Mouse (Mus musculus) neutrophil, adult 5-6 weeks (primary cell): ENCODE results near the gene Phf23. TPM values are rescaled to one million over a fixed set of nuclear protein-coding genes. Genes with fewer than 3 reads are reported as not detected.

Experiments used
- ATAC-seq: fragments of 151-379, 151-347 bp; 2 replicates; pipeline ENCODE4 v1.8.0; 2017; ENCODE audit warnings: mild to moderate bottlenecking, moderate TSS enrichment; ENCODE audit not compliant: insufficient number of reproducible peaks, poor library complexity, low FRiP score, severe bottlenecking; ENCODE audit errors: extremely low read depth
- total RNA-seq: library from RNA; stranded (forward); fragments of 200-1000 nt; gene quantifications from 2 replicates; pipeline ENCODE4 v1.2.3, GENCODE M21; 2017

The Phf23 gene
- total RNA-seq, 1 experiment from 2014 or later: 74.4 TPM

GRCm38 (mm10) chr11:70031321-70031670 lies 35.7 kb downstream of the Phf23 start:
- ATAC-seq: no peak

- ATAC-seq: no peak
Measured at GRCm38 (mm10) chr11:70038174-70038573, 42.6 kb downstream of the Phf23 start.

GRCm38 (mm10) chr11:70039631-70040030 lies 44.1 kb downstream of the Phf23 start:
- ATAC-seq: no peak

GRCm38 (mm10) chr11:70040184-70040583 lies 44.6 kb downstream of the Phf23 start:
- ATAC-seq: no peak

- ATAC-seq: no peak
Measured at GRCm38 (mm10) chr11:70042309-70043085, 46.9 kb downstream of the Phf23 start.

GRCm38 (mm10) chr11:70043665-70044064 lies 48.1 kb downstream of the Phf23 start:
- no peak for ATAC-seq

GRCm38 (mm10) chr11:70045435-70045834 lies 49.9 kb downstream of the Phf23 start:
- no peak for ATAC-seq

GRCm38 (mm10) chr11:70049366-70049765 lies 53.8 kb downstream of the Phf23 start:
- no peak for ATAC-seq

Other genes starting within 250 kb of the Phf23 start
- gene Polr2a, start 237.1 kb upstream of the Phf23 start, total RNA-seq: 40.2 and 59.4 TPM in 2 replicates
- not detected in 2 replicates for gene Slc35g3, start 233.8 kb upstream of the Phf23 start, total RNA-seq
- 22.0 and 27.8 TPM in 2 replicates for gene Zbtb4, start 229.9 kb upstream of the Phf23 start, total RNA-seq
- gene Chrnb1, start 199.8 kb upstream of the Phf23 start, total RNA-seq: 3.5 and 5.3 TPM in 2 replicates
- not detected in 2 replicates for gene Fgf11, start 193.9 kb upstream of the Phf23 start, total RNA-seq
- 0.58 TPM in 1 of 2 replicates, not detected in the other for gene Tmem102, start 190.2 kb upstream of the Phf23 start, total RNA-seq
- gene Gm39566, start 180.5 kb upstream of the Phf23 start, total RNA-seq: not detected in 2 replicates
- 0.47 TPM in 1 of 2 replicates, not detected in the other for gene Spem2, start 177.3 kb upstream of the Phf23 start, total RNA-seq
- not detected in 2 replicates for gene Spem1, start 173.6 kb upstream of the Phf23 start, total RNA-seq
- gene Nlgn2, start 158.0 kb upstream of the Phf23 start, total RNA-seq: 0.12 TPM in 1 of 2 replicates, not detected in the other
- gene Tmem256, start 157.3 kb upstream of the Phf23 start, total RNA-seq: 9.1 and 13.3 TPM in 2 replicates
- 4.4 and 5.0 TPM in 2 replicates for gene Plscr3, start 149.4 kb upstream of the Phf23 start, total RNA-seq
- gene Tnk1, start 137.0 kb upstream of the Phf23 start, total RNA-seq: not detected in 2 replicates
- gene Tmem95, start 117.8 kb upstream of the Phf23 start, total RNA-seq: not detected in 2 replicates
- gene Kctd11, start 114.4 kb upstream of the Phf23 start, total RNA-seq: 9.0 and 9.5 TPM in 2 replicates
- gene Acap1, start 100.2 kb upstream of the Phf23 start, total RNA-seq: 245 and 247 TPM in 2 replicates
- 2.8 and 3.8 TPM in 2 replicates for gene 2810408A11Rik, start 94.8 kb upstream of the Phf23 start, total RNA-seq
- gene Neurl4, start 94.7 kb upstream of the Phf23 start, total RNA-seq: 64.1 and 71.1 TPM in 2 replicates
- gene Gps2, start 81.9 kb upstream of the Phf23 start, total RNA-seq: 103 TPM in 2 replicates
- 155 and 165 TPM in 2 replicates for gene Eif5a, start 73.8 kb upstream of the Phf23 start, total RNA-seq
- gene Ybx2, start 60.0 kb upstream of the Phf23 start, total RNA-seq: not detected in 2 replicates
- not detected in 2 replicates for gene Slc2a4, start 47.6 kb upstream of the Phf23 start, total RNA-seq
- 0.47 TPM in 1 of 2 replicates, not detected in the other for gene Cldn7, start 31.0 kb upstream of the Phf23 start, total RNA-seq
- 31.4 and 42.8 TPM in 2 replicates for gene Ctdnep1, start 14.6 kb upstream of the Phf23 start, total RNA-seq
- 21.6 and 23.2 TPM in 2 replicates for gene Elp5, start 13.3 kb upstream of the Phf23 start, total RNA-seq
- gene Gabarap, start 4.6 kb upstream of the Phf23 start, total RNA-seq: 397 and 455 TPM in 2 replicates
- gene Dvl2, start 4.8 kb downstream of the Phf23 start, total RNA-seq: 41.0 and 41.7 TPM in 2 replicates
- gene Acadvl, start 19.6 kb downstream of the Phf23 start, total RNA-seq: 45.2 and 46.7 TPM in 2 replicates
- 2.4 and 2.9 TPM in 2 replicates for gene Dlg4, start 21.2 kb downstream of the Phf23 start, total RNA-seq
- not detected in 2 replicates for gene Asgr1, start 58.3 kb downstream of the Phf23 start, total RNA-seq
- not detected in 2 replicates for gene Asgr2, start 96.9 kb downstream of the Phf23 start, total RNA-seq
- gene Mgl2, start 134.6 kb downstream of the Phf23 start, total RNA-seq: not detected in 2 replicates
- gene Clec10a, start 160.4 kb downstream of the Phf23 start, total RNA-seq: 2.6 and 3.6 TPM in 2 replicates
- 1.4 and 2.7 TPM in 2 replicates for gene Slc16a11, start 217.0 kb downstream of the Phf23 start, total RNA-seq
- gene Slc16a13, start 225.3 kb downstream of the Phf23 start, total RNA-seq: 1.5 and 2.1 TPM in 2 replicates
- gene Bcl6b, start 234.0 kb downstream of the Phf23 start, total RNA-seq: 0.12 TPM in 1 of 2 replicates, not detected in the other
- 21.9 and 26.8 TPM in 2 replicates for gene 0610010K14Rik, start 242.1 kb downstream of the Phf23 start, total RNA-seq
- gene Gm21988, start 244.1 kb downstream of the Phf23 start, total RNA-seq: 0.47 and 0.86 TPM in 2 replicates
- gene Rnasek, start 244.1 kb downstream of the Phf23 start, total RNA-seq: 60.4 and 69.0 TPM in 2 replicates